Mouse (Mus musculus): ENCODE measurements around the gene Rhobtb3. TPM values are rescaled to one million over a fixed set of nuclear protein-coding genes. Genes with fewer than 3 reads are reported as not detected.

The Rhobtb3 gene
- polyA plus RNA-seq (2015; fragmentation: Nextera tagmentation; extraction: Ambion mirVana) = 42.4 and 44.0 TPM in 2 replicates

DNA sequence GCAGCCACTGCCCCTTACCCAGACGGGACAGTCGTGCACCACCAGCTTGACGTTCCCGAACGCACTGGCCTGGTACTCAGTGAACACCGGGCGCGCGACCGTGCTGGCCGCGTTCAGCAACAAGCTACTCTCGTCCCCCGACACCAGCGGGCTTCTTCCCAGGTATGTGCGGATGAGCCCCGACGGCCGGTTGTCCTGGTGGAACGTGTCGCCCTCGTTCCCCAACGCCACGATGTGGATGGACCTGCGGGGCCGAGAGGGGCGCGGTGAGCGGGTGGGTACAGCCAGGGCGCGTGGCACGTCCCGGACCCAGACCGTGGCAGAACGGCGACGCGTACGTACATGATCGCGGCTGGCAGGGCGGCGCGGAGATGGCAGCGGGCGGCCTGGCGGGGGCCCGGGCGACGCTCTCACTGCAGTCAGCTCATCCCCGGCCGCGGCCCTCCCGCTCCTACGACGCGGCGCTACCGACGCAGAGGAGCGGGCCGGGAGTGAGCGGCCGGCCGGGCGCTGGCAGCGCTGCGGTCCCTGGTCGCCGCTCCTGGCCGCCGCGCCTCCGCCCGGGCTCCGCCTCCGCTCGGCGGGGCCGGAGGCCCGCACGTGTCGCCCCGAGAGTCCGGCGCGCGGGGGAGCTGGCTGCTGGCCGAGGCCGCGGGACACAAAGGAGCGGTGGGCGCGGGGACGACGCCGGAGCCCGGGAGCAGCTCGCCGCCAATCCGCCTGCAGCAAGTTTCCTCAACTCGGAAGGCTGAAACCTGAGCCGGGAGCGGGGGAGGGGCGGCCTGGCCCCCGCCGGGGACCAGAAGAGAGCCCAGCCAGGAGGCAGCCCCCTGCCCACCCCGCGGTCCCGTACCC, at the start of gene Rhobtb3:
Gene Rhobtb3 (minus strand): TSS at position 737 of the 855 bp plus-strand sequence.
- peak; percentile 91 for ATAC-seq (ENCODE audit: insufficient number of reproducible peaks, insufficient read depth, low FRiP score, low TSS enrichment, low read depth)
- Histone ChIP-seq H3K4me2 (peak within 1 kb of the TSS; percentile 70), H3K27ac (peak within 1 kb of the TSS; percentile 100), H3K9ac (peak within 1 kb of the TSS; percentile 94), H3K27me3 (no peaks in the 10 kb centered on the region), H3K4me1 (peaks cover 14% of the 10 kb centered on the region), H3K4me3 (peak within 1 kb of the TSS; percentile 87), H3K36me3 (peaks cover 10% of the 10 kb centered on the region), H3K9me3 (no peaks in the 10 kb centered on the region)
- WGBS = under 1% methylated on average over 109 of the region's 110 CpGs

DNA sequence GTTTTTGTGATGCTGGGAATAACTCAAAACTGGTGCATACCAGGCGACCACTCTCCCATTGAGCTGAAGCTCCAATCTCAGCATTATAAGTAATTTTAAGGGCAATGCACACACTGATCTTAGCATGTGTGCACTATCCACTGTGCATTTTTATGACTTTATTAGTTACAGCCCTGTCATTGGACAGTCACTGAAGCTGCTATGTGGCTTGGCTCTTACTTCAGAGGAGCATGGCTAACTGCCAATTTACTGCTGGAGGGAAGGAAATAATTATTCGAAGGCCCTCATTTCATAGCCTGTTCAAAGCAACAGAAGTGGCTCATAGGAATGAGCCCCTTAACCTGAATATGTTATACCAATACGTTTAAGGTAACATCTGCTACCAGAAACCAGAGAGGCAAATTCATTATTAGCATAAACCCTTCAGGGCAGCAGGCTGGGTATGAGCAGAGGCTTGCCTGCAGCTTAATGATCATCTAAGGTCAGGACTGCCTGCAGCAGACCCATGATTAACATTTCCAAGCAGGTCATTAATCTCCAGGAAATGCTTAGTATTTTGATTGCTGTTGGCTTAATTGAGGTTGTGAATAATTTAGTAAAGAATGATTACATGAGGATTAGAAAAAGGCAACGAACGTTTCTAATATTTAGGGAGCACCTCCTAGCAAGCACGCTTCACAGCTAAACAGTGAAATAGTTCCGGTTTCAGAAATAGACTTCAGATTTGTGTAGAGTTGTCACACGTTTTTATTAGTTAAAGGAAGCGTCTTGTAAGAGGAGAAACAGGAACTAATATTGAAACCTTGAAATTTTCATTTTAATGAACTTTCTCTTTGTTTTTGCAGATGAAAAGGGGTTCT, 48.7 kb upstream of the Rhobtb3 start:
- H3K4me3 ChIP-seq = no peak overlapping the region
- H3K4me1 ChIP-seq = peaks cover 6% of the 10 kb centered on the region; the same call in 1 of the 2 replicates
- WGBS = 37% methylated on average over 9 of the region's 9 CpGs
- H3K36me3 ChIP-seq = no peaks in the 10 kb centered on the region
- no peak overlapping the region for H3K27ac ChIP-seq
- H3K27me3 ChIP-seq = no peaks in the 10 kb centered on the region
- H3K4me2 ChIP-seq = no peak overlapping the region
- ATAC-seq (ENCODE audit: insufficient number of reproducible peaks, insufficient read depth, low FRiP score, low TSS enrichment, low read depth) = peak; percentile 43; the same call in 1 of the 2 replicates
- H3K9ac ChIP-seq = no peak overlapping the region
- H3K9me3 ChIP-seq = 0 out of 2 replicates have a peak, but pooled peaks cover 5% of the 10 kb centered on the region

DNA sequence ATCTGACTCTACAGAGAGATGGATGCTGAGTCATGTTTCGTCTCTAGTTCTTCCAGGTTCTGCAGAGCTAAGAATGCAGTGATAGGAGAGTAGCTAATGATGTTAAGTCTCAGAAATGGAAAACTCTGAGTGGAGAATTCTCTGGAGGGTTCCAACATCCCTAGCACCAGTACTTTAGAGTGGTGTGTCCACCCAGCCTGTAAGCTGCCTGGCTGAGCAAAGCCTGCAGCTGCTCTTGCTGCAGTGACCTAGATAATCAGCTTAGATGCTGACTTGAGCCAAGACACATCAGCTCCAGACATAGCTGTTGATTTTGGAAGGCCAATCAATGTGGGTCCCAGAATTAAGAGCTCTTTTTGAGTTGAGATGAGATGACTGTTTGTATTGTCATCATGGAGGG, 44.4 kb upstream of the Rhobtb3 start:
- Histone ChIP-seq H3K4me3 (no peak overlapping the region), H3K4me2 (no peak overlapping the region), H3K27ac (no peak overlapping the region), H3K9ac (no peak overlapping the region), H3K27me3 (no peaks in the 10 kb centered on the region), H3K4me1 (peaks cover 6% of the 10 kb centered on the region; the same call in 1 of the 2 replicates), H3K9me3 (no peaks in the 10 kb centered on the region), H3K36me3 (no peaks in the 10 kb centered on the region)
- WGBS = 87% methylated on average over 1 of the region's 1 CpGs
- no peak for ATAC-seq (ENCODE audit: insufficient number of reproducible peaks, insufficient read depth, low FRiP score, low TSS enrichment, low read depth)

DNA sequence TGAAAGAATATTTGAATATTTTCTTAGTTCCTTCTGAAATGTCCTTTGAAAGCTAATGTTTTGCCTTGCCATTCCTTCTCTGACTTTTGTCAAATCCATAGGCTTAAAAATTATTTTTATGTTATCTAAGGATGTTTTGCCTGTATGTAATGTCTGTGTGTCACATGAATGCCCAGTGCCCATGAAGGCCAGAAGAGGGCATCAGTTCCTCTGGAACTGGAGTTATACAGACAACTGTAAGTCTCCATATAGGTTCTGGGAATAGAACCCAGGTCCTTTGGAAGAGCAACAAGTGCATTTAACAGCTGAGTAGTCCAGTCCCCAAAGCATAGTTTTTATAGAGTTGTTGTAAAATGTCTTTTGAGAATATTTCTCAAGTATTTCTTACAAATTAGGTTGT, 38.2 kb upstream of the Rhobtb3 start:
- H3K36me3 ChIP-seq = no peaks in the 10 kb centered on the region
- no peak overlapping the region for H3K4me2 ChIP-seq
- no peak overlapping the region for H3K27ac ChIP-seq
- no peaks in the 10 kb centered on the region for H3K4me1 ChIP-seq
- H3K4me3 ChIP-seq = no peak overlapping the region
- H3K9ac ChIP-seq = no peak overlapping the region
- ATAC-seq (ENCODE audit: insufficient number of reproducible peaks, insufficient read depth, low FRiP score, low TSS enrichment, low read depth) = no peak
- no peaks in the 10 kb centered on the region for H3K9me3 ChIP-seq
- H3K27me3 ChIP-seq = no peaks in the 10 kb centered on the region

DNA sequence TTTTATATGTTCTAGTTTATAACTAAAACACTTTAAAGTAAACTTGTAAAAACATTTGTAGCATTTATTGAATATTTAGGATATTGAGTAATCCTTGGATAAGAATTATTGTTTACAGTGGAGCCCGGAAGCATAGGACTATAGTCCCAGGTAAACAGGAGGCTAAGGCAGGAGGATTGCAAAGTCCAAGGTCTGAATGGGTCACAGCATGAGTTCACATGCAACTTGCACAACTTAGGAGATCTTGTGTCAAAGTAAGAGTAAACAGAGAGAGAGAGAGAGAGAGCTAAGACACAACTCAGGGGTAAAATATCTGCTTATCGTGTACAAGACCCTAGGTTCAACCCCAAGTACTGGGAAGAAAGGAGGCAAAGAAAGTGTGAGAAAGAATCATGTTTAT, 32.9 kb upstream of the Rhobtb3 start:
- WGBS = 85% methylated on average over 2 of the region's 2 CpGs
- no peaks in the 10 kb centered on the region for H3K4me1 ChIP-seq
- ATAC-seq (ENCODE audit: insufficient number of reproducible peaks, insufficient read depth, low FRiP score, low TSS enrichment, low read depth) = no peak
- no peak overlapping the region for H3K27ac ChIP-seq
- no peak overlapping the region for H3K4me2 ChIP-seq
- H3K36me3 ChIP-seq = no peaks in the 10 kb centered on the region
- no peaks in the 10 kb centered on the region for H3K27me3 ChIP-seq
- no peak overlapping the region for H3K4me3 ChIP-seq
- no peak overlapping the region for H3K9ac ChIP-seq
- H3K9me3 ChIP-seq = no peaks in the 10 kb centered on the region

DNA sequence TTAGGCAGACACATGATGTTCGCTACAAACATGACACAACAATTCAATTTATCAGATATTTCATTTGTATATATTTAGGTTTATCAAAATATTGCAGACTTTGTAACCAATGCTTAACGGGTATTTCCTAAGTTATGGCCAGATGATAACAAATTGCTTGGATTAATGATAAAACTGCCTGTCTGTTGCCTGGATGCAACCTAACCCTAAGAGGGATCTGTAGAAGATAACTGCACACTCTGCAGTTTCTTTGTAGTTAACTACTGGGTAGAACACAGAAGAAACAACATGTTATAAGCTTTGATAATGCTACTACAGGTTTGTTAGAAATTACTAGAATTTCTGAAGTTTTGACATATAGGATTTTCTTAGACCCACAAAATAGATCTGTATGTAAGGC, 32.5 kb upstream of the Rhobtb3 start:
- ATAC-seq (ENCODE audit: insufficient number of reproducible peaks, insufficient read depth, low FRiP score, low TSS enrichment, low read depth) = no peak
- no peak overlapping the region for H3K4me3 ChIP-seq

DNA sequence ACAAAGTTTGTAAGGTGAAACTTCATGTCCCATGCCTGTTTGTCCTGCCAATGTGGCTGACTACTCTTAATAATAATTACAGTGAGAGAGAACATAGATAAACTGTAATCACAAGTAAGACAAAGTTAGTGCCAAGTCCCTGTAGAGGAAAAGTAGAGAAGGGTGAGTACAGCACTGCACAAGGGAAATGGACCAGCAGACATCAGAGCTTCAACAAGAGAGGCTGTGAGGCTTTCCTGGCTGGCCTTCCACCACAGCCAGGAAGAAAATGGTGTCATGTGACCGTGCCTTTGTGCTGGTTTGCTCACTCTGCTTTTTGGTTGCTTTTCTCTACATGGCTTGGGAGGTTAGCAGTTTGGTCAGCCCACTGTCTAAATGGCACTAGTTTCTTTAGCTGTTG, 31.9 kb upstream of the Rhobtb3 start:
- Histone ChIP-seq H3K27me3 (no peaks in the 10 kb centered on the region), H3K36me3 (no peaks in the 10 kb centered on the region), H3K9ac (no peak overlapping the region), H3K9me3 (no peaks in the 10 kb centered on the region), H3K4me2 (no peak overlapping the region), H3K4me1 (no peaks in the 10 kb centered on the region), H3K4me3 (no peak overlapping the region), H3K27ac (no peak overlapping the region)
- no peak for ATAC-seq (ENCODE audit: insufficient number of reproducible peaks, insufficient read depth, low FRiP score, low TSS enrichment, low read depth)
- 55% methylated on average over 1 of the region's 1 CpGs for WGBS

More for the DNA sequence above, 32.5 kb upstream of the Rhobtb3 start:
- Histone ChIP-seq H3K4me2 (no peak overlapping the region), H3K4me1 (no peaks in the 10 kb centered on the region), H3K36me3 (no peaks in the 10 kb centered on the region), H3K27ac (no peak overlapping the region), H3K9ac (no peak overlapping the region), H3K9me3 (no peaks in the 10 kb centered on the region), H3K27me3 (no peaks in the 10 kb centered on the region)
- WGBS = 90% methylated on average over 2 of the region's 2 CpGs

DNA sequence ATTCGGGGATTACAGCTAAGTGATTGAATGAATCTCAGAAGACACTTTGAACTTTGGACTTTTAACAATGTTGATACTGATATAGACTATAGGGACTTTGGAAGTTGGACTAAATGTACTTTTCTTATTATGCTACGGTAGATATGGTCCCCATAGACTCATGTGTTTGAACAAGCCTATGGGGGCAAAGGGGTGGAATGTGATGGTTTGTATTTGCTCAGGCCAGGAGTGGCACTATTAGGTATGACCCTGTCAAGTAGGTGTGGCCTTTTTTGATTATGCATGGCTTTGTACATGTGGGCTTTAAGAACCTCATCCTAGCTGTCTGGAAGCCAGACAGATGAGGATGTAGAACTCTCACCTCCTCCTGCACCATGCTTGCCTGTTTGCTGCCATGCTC, 30.8 kb upstream of the Rhobtb3 start:
- 81% methylated on average over 2 of the region's 2 CpGs for WGBS
- no peak overlapping the region for H3K4me3 ChIP-seq
- H3K4me1 ChIP-seq = no peaks in the 10 kb centered on the region
- no peaks in the 10 kb centered on the region for H3K27me3 ChIP-seq
- H3K27ac ChIP-seq = no peak overlapping the region
- no peak overlapping the region for H3K4me2 ChIP-seq
- H3K36me3 ChIP-seq = no peaks in the 10 kb centered on the region
- H3K9me3 ChIP-seq = no peaks in the 10 kb centered on the region
- H3K9ac ChIP-seq = no peak overlapping the region
- no peak for ATAC-seq (ENCODE audit: insufficient number of reproducible peaks, insufficient read depth, low FRiP score, low TSS enrichment, low read depth)

DNA sequence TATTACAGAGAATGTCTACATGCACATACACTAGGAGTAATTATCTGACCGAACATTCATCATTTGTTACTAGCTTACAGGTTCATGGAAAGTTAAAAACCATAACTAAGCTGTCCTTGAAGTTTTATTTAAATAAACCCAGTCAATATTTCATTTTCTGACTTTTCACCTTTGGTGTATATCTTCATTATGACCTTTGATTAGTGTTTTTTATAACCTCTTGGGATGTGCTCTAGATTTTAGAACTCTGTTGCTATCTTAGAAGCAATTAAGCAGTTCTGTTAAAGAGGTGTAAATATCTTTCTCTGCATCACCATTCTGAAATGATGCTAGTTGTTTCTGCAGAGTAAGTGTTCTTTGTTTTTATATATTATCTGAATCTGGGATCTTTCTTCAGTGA, 23.1 kb upstream of the Rhobtb3 start, which contains the start of gene Spata9:
Gene Spata9 (plus strand): TSS at position 301 of the 400 bp plus-strand sequence.
- Histone ChIP-seq H3K9ac (no peak within 1 kb of the TSS), H3K4me3 (no peak within 1 kb of the TSS), H3K9me3 (no peaks in the 10 kb centered on the region), H3K27me3 (no peaks in the 10 kb centered on the region), H3K36me3 (no peaks in the 10 kb centered on the region), H3K27ac (no peak within 1 kb of the TSS), H3K4me1 (no peaks in the 10 kb centered on the region), H3K4me2 (no peak within 1 kb of the TSS)
- ATAC-seq (ENCODE audit: insufficient number of reproducible peaks, insufficient read depth, low FRiP score, low TSS enrichment, low read depth) = no peak
- 72% methylated on average over 1 of the region's 1 CpGs for WGBS

DNA sequence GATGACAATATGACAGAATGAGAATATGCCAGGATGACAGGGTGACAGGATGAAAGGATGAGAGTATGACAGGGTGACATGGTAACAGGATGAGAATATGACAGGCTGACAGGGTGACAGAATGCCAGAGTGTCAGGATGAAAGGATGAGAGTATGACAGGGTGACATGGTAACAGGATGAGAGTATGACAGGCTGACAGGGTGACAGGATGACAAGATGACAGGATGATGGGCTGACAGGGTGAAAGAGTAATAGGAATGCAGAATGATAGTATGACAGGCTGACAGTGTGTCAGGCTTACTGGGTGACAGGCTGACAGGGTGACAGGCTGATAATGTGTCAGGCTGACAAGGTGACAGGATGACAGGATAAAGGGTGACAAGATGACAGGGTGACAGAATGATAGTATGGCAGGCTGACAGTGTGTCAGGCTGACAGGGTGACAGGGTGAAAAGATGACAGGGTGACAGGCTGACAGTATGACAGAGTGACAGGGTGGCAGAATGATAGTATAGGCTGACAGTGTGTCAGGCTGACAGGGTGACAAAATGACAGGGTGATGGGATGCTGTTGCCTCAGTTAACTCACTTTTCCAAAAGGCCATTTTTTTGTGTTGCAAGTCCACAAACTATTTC, 11.8 kb upstream of the Rhobtb3 start:
- H3K9me3 ChIP-seq = no peaks in the 10 kb centered on the region
- peaks cover 3% of the 10 kb centered on the region for H3K4me1 ChIP-seq
- no peak overlapping the region for H3K4me3 ChIP-seq
- H3K36me3 ChIP-seq = no peaks in the 10 kb centered on the region
- no peak overlapping the region for H3K9ac ChIP-seq
- no peaks in the 10 kb centered on the region for H3K27me3 ChIP-seq
- H3K4me2 ChIP-seq = no peak overlapping the region
- H3K27ac ChIP-seq = no peak overlapping the region
- no peak for ATAC-seq (ENCODE audit: insufficient number of reproducible peaks, insufficient read depth, low FRiP score, low TSS enrichment, low read depth)

DNA sequence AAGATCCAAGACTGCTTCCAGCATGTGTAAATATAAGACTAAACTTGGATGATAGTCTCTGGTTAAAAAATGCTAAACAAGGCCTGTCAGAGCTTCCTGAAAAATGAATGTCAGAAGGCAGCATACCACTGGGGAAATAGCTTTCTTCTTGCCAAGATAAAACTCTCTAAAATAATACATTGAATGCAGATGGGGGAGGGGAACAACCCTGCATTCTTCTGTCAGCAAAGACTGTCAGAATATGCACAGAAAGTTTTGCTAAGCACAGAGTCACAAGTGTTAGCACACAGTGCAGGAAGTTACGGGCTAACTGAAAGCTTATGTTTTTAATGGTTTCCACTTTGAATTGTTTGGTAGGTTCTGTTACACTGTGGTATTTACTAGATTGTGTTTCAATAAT, 6.6 kb upstream of the Rhobtb3 start:
- Histone ChIP-seq H3K9me3 (no peaks in the 10 kb centered on the region), H3K4me1 (peaks cover 9% of the 10 kb centered on the region), H3K36me3 (no peaks in the 10 kb centered on the region), H3K4me2 (no peak overlapping the region), H3K9ac (no peak overlapping the region), H3K27me3 (no peaks in the 10 kb centered on the region), H3K27ac (no peak overlapping the region), H3K4me3 (no peak overlapping the region)
- 12% methylated on average over 1 of the region's 1 CpGs for WGBS
- ATAC-seq (ENCODE audit: insufficient number of reproducible peaks, insufficient read depth, low FRiP score, low TSS enrichment, low read depth) = peak; percentile 69; the same call in 1 of the 2 replicates
